Mouse (Mus musculus) lung, adult 2 months (tissue): ENCODE results near the gene Fry. TPM values are rescaled to one million over a fixed set of nuclear protein-coding genes. Genes with fewer than 3 reads are reported as not detected.

ENCODE experiments used
- DNase-seq: peaks from one replicate; pipeline ENCODE4 v3.0.0; 2022
- H3K4me1 ChIP-seq: fragments of 200-500 bp; 2 replicates; pipeline ENCODE4 v1.6.1; 2011; ENCODE audit warnings: low read length; ENCODE audit not compliant: control insufficient read depth, insufficient read depth
- H3K4me3 ChIP-seq: fragments of 200-500 bp; replicated peaks from 2 replicates; pipeline ENCODE3; 2011; ENCODE audit warnings: low read depth, mild to moderate bottlenecking, control low read depth, low read length; ENCODE audit errors: extremely low read depth
- CTCF ChIP-seq: fragments of 200-500 bp; IDR thresholded peaks from 2 replicates; pipeline ENCODE4 v1.5.1; 2011; ENCODE audit warnings: mild to moderate bottlenecking, low read length, control low read depth; ENCODE audit not compliant: insufficient read depth
- POLR2A ChIP-seq: fragments of 200-500 bp; IDR thresholded peaks from 2 replicates; pipeline ENCODE4 v1.6.1; 2011; ENCODE audit warnings: low read depth, mild to moderate bottlenecking, control low read depth, low read length, borderline replicate concordance; ENCODE audit errors: extremely low read depth
- WGBS: fragments of 180-500 bp; shearing (Covaris S2); methylation state at CpG from one replicate; pipeline ENCODE4 v1.1.7; 2018; 5-methylcytosine and 5-hydroxymethylcytosine counted together
- polyA plus RNA-seq: library from polyadenylated mRNA; depleted of rRNA; stranded (reverse); fragments of >200 nt; gene quantifications from 2 replicates; pipeline ENCODE4 v1.2.3, GENCODE M21; 2012

Gene Fry
- polyA plus RNA-seq, 1 experiment: 39.3 TPM

DNA sequence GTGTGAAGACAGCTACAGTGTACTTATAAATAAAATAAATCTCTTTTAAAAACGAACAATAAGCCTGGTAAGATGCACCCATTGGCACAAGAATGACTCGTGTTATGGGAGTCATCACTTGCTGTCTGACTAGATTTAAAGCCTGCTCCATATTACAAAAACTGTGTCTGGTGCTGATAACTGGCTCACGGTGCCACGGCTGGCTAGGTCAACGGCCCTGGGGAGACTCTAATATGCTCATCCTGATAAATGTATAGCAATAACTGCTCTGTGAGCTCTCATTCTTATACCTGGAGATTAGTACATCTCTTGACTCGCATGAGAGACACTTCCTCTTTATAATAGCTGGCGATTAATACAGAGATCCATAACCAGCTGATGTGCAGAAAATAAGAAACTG lies 12.1 kb upstream of the Fry start:
- no peaks in the 10 kb centered on the region for H3K4me1 ChIP-seq
- no peak for DNase-seq
- no peak overlapping the region for H3K4me3 ChIP-seq
- TF ChIP-seq CTCF (no peak), POLR2A (no peak)
- WGBS: 85% methylated on average over 7 of the region's 7 CpGs

GRCm38 (mm10) chr5:150111236-150111635 lies 7.2 kb upstream of the Fry start:
- TF ChIP-seq POLR2A: no peak
- TF ChIP-seq CTCF: no peak
- H3K4me1 ChIP-seq: no peaks in the 10 kb centered on the region; the same call in 1 of the 2 replicates
- H3K4me3 ChIP-seq: no peak overlapping the region
- DNase-seq: no peak
- whole genome bisulfite sequencing: 50% methylated on average over 8 of the region's 8 CpGs

DNA sequence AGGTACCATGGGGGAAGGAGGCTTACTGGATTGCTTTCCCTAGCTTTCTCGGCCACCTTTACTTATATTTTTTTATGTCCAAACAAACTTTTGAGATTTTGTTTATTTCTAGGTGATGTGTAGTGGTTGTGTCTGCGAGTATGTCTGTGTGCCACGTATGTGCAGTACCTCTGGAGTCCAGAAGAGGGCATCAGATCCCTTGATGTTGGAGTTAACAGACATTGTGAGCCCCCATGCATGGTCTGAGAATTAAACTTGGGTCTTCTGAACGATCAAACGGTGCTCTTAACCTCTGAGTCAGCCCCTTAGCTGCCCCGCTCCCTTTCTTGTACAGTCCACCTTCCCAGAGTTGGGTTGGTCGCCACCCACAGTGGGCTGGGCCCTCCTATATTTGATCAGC lies 4.4 kb upstream of the Fry start:
- DNase-seq: no peak
- peaks cover 3% of the 10 kb centered on the region for H3K4me1 ChIP-seq
- 77% methylated on average over 7 of the region's 7 CpGs for WGBS
- TF ChIP-seq CTCF (peak; percentile 19; the same call in 1 of the 2 replicates), POLR2A (no peak)
- no peak overlapping the region for H3K4me3 ChIP-seq

- TF ChIP-seq CTCF: no peak
- TF ChIP-seq POLR2A: no peak
- WGBS: 85% methylated on average over 4 of the region's 4 CpGs
- peaks cover 6% of the 10 kb centered on the region for H3K4me1 ChIP-seq
- no peak for DNase-seq
- H3K4me3 ChIP-seq: no peak overlapping the region
These were observed 3.7 kb upstream of the Fry start for GRCm38 (mm10) chr5:150114778-150115177.

- TF ChIP-seq POLR2A: no peak
- TF ChIP-seq CTCF: no peak
- 51% methylated on average over 16 of the region's 16 CpGs for WGBS
- Histone ChIP-seq H3K4me1 (peaks cover 6% of the 10 kb centered on the region), H3K4me3 (no peak overlapping the region)
- no peak for DNase-seq
These were observed 3.0 kb upstream of the Fry start for GRCm38 (mm10) chr5:150115271-150116092.

DNA sequence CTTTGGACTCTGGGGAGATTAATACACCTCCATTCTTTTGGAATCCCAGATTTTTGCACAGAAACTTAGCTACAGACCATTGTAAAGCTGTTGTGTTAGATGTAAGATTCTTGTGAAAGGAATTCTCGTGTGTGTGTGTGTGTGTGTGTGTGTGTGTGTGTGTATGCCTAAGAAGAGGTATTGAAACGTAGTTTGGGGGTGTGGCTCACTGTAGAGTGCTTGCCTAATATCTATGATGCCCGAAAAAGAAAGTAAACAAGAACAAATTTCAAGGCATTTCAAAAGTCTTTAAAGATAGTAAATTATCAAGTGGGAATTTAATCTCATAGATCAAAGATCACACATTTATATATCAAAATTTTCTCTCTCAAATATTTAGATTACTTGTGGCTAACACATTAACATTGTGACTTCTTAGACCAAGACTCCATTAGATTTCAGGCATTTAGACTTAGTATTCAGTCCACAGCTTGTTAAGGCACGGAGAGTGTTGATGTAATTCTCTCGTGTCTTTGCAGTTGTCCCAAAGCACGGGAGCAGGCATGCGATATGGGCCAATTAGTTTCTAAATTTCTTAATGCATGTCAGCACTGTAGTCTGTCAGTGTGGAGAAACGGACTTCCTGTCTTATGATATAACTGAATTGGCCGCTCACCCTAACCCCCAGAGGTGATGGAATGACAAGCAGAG lies 2.1 kb upstream of the Fry start:
- no peak for DNase-seq
- TF ChIP-seq POLR2A (no peak), CTCF (no peak)
- peaks cover 6% of the 10 kb centered on the region for H3K4me1 ChIP-seq
- WGBS: 42% methylated on average over 9 of the region's 9 CpGs
- no peak overlapping the region for H3K4me3 ChIP-seq

DNA sequence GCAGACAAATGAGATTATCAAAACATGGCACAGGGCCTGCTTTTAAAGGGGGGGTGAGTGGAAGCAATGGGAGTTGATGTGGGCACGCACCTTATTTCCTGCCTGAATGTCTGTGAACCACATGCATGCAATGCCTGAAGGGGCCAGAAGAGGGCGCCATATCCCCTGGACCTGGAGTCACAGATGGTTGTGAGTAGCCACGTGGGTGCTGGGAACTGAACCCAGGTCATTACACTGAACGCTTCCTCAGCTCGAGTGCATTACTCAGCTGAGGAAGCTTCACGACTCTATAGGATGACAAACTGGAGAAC lies 1.6 kb upstream of the Fry start:
- no peak for DNase-seq
- peaks cover 6% of the 10 kb centered on the region for H3K4me1 ChIP-seq
- no peak overlapping the region for H3K4me3 ChIP-seq
- 88% methylated on average over 6 of the region's 6 CpGs for WGBS
- TF ChIP-seq CTCF (peak; percentile 24; the same call in 1 of the 2 replicates), POLR2A (no peak)

DNA sequence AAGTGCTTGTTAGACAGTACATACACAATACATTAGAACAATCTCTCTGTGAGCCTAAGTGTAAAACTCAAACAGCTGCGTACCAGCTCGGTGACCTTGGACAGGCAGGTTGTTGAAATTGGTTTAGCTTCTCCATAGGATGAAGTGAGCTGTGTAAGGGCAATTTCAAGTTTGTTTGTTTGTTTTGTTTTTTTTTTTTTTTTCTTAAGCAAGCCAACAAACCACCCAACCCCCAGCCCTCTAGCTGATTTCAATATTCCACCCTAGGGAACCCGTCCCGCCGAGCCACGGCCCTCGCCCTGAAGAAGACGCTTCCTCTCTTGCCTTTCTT lies 356 bp upstream of the Fry start:
- Histone ChIP-seq H3K4me3 (peak overlapping the region; percentile 46), H3K4me1 (peaks cover 6% of the 10 kb centered on the region)
- no peak for DNase-seq
- 16% methylated on average over 8 of the region's 8 CpGs for WGBS
- TF ChIP-seq POLR2A (no peak), CTCF (no peak)

- DNase-seq: no peak
- Histone ChIP-seq H3K4me1 (peaks cover 6% of the 10 kb centered on the region), H3K4me3 (no peak overlapping the region)
- 90% methylated on average over 8 of the region's 8 CpGs for WGBS
- TF ChIP-seq CTCF: no peak
- TF ChIP-seq POLR2A: no peak
These were observed 2.2 kb downstream of the Fry start for GRCm38 (mm10) chr5:150120676-150121075.

GRCm38 (mm10) chr5:150122095-150122494 lies 3.6 kb downstream of the Fry start:
- DNase-seq: no peak
- Histone ChIP-seq H3K4me3 (no peak overlapping the region), H3K4me1 (peaks cover 6% of the 10 kb centered on the region)
- 83% methylated on average over 4 of the region's 4 CpGs for WGBS
- no peak for TF ChIP-seq POLR2A
- TF ChIP-seq CTCF: no peak
